Mouse (Mus musculus): ENCODE results near the gene Arhgap31. TPM values are rescaled to one million over a fixed set of nuclear protein-coding genes. Genes with fewer than 3 reads are reported as not detected.

Gene Arhgap31
- total RNA-seq, 1 experiment from 2014 or later, result 8.6 TPM

DNA sequence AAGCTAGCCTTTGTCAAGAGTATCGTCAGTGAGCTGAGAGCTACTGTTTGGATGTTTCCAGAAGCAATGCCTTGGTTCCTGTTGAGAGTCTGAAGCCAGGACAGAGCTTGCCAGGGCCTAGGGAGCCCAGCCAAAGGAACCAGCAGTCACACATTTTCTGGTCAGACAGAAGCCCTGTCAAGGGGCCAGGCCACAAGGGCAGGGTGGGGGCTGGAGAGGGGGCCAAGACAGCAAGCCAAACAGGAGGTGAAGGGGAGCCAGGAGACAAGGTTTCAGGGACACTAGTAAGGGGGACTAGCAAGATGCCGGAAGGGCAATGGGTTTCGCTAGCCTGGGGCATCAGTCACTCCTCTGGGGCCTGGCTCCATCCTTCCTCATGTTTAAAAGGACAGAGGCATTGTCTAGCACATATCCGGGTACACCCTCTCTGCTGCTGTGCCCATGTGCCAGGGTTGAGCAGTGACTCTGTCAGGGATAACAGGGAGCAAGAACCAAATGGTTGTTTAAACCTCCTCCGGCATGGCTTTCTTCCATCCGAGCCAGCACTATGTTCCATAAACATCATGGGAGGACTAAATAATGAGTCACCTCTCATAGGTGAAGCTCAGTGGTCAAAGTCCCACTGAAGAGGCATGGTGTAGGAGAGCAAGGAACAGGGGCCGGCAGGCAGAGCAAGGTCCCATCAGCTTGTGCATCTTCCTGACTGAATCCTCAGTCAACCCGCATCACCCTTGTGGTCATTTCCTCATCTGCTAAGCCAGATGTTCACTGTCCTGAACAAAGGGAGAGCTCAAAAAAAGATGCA is 44.0 kb downstream of the Arhgap31 start:
- no peak for ATAC-seq (replicated peaks; ENCODE audit: insufficient number of reproducible peaks, low FRiP score, low TSS enrichment, poor library complexity, severe bottlenecking)

DNA sequence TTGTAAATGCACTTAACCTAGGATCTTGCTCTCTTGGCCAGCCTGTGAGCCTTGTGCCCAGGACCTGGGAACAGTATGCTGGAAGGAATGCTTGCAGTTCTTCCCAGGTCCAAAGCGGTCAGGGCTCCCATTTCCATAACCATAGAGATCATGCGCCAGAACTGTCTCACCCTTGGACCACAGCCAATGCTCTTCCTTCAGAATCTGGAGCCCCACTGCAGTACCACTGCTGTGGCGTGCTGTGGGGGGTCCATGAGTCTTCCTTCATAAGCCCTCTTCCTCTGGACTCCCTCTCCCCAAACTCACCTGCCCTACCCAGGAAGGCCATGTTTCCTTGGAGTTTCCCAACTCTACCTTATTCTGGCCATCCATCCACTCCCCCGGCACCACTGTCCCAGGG is 46.6 kb downstream of the Arhgap31 start:
- no peak for ATAC-seq (replicated peaks; ENCODE audit: insufficient number of reproducible peaks, low FRiP score, low TSS enrichment, poor library complexity, severe bottlenecking)

GRCm38 (mm10) chr16:38666016-38666415 is 47.1 kb downstream of the Arhgap31 start:
- no peak for ATAC-seq (replicated peaks; ENCODE audit: insufficient number of reproducible peaks, low FRiP score, low TSS enrichment, poor library complexity, severe bottlenecking)

GRCm38 (mm10) chr16:38662575-38662974 is 50.5 kb downstream of the Arhgap31 start:
- ATAC-seq (replicated peaks; ENCODE audit: insufficient number of reproducible peaks, low FRiP score, low TSS enrichment, poor library complexity, severe bottlenecking), result no peak

- ATAC-seq (replicated peaks; ENCODE audit: insufficient number of reproducible peaks, low FRiP score, low TSS enrichment, poor library complexity, severe bottlenecking), result no peak
These were observed 58.8 kb downstream of the Arhgap31 start for GRCm38 (mm10) chr16:38654308-38654707.

GRCm38 (mm10) chr16:38653390-38653871 is 59.6 kb downstream of the Arhgap31 start:
- ATAC-seq (replicated peaks; ENCODE audit: insufficient number of reproducible peaks, low FRiP score, low TSS enrichment, poor library complexity, severe bottlenecking), result no peak

DNA sequence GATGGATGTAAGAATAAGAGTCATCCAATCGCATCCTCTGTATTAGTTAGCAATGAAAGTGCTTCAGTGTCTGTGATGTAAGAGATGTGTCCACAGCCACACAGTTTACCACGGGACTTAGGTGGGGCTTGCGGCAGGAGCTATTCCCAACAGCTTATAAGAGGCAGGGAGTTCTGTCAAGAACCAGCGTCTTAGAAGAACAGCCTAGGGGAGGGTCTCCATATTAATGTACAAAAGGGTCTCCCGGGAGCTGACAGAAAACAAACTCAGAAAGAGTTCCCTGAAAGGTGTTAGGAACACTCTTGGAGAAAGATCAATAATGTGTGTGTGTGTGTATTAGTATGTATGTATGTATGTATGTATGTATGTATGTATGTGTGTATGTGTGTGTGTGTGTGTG is 60.4 kb downstream of the Arhgap31 start:
- ATAC-seq (replicated peaks; ENCODE audit: insufficient number of reproducible peaks, low FRiP score, low TSS enrichment, poor library complexity, severe bottlenecking), result no peak

- no peak for ATAC-seq (replicated peaks; ENCODE audit: insufficient number of reproducible peaks, low FRiP score, low TSS enrichment, poor library complexity, severe bottlenecking)
These were observed 61.3 kb downstream of the Arhgap31 start for GRCm38 (mm10) chr16:38651721-38652231.

GRCm38 (mm10) chr16:38651306-38651705 is 61.8 kb downstream of the Arhgap31 start:
- no peak for ATAC-seq (replicated peaks; ENCODE audit: insufficient number of reproducible peaks, low FRiP score, low TSS enrichment, poor library complexity, severe bottlenecking)

DNA sequence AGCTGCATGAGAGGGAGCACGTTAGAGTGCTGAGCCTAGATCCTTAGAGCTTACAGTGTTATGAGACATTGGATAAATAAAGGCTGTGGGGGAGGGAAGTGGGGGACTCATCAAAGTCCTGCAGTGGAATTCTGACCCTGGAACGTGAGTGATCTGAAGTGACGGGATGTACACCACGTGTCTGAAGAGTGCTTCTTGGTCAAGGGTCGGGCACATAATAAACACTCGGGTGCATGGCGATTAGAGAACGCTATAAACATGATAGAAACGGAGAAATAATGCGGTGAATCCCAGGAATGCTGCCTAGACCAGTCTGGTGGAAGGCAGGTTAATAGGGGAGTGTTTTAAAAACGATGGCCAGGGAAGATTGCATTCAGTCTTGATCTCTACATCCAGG is 63.6 kb downstream of the Arhgap31 start:
- ATAC-seq (replicated peaks; ENCODE audit: insufficient number of reproducible peaks, low FRiP score, low TSS enrichment, poor library complexity, severe bottlenecking), result no peak

DNA sequence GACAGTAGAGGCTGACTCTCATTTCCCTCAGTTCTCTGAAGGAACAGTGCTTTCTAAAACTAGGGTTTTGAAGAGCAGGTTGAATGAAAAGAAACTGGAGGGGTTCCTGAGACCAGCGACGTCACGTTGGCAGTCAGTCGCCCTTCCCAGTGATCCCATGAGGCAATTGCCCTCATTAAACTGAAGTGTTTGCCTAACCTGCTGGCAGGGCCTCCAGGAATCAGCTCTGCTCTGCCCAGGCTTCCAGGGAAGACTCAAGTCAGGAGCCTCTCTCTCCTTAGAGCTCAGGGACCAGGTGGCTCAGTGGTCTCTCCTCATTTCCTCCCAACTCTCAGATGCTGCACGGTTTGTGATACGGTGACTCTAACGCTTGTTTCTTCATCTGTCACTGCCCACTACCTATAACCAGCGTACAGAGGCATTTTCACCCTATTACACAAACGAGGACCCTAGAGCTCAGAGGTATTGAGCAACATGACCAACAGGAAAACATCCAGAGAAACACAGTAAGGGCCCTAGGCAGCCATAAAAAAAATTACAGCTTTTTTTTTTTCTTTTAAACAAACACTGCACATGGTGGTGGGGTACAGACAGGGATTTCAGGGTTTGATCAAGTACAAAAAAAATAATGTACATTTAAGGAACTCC is 64.2 kb downstream of the Arhgap31 start:
- ATAC-seq (replicated peaks; ENCODE audit: insufficient number of reproducible peaks, low FRiP score, low TSS enrichment, poor library complexity, severe bottlenecking), result no peak

- ATAC-seq (replicated peaks; ENCODE audit: insufficient number of reproducible peaks, low FRiP score, low TSS enrichment, poor library complexity, severe bottlenecking), result no peak
These were observed 64.9 kb downstream of the Arhgap31 start for GRCm38 (mm10) chr16:38648155-38648554.

DNA sequence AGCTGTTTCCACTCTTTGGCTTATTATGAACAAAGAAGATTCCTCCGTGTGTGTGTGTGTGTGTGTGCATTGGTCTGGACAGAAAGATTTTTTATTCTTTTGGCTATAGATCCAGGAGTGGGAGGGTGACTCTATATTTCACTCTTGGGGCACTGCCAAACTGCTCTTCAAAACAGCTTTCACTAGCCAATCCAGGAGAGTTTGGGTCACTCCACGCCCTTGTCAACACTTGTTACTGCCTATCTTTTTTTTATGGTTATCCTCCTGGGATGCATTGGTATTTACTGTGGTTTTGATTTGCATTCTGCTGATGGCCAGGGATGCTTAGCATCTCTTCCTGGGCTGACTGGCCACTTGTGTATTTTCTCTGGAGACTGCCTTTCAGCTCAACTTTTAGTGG is 68.6 kb downstream of the Arhgap31 start:
- ATAC-seq (replicated peaks; ENCODE audit: insufficient number of reproducible peaks, low FRiP score, low TSS enrichment, poor library complexity, severe bottlenecking), result no peak

GRCm38 (mm10) chr16:38637085-38637484 is 76.0 kb downstream of the Arhgap31 start:
- no peak for ATAC-seq (replicated peaks; ENCODE audit: insufficient number of reproducible peaks, low FRiP score, low TSS enrichment, poor library complexity, severe bottlenecking)

- ATAC-seq (replicated peaks; ENCODE audit: insufficient number of reproducible peaks, low FRiP score, low TSS enrichment, poor library complexity, severe bottlenecking), result peak; percentile 59
These were observed 76.4 kb downstream of the Arhgap31 start for GRCm38 (mm10) chr16:38636682-38637081.

DNA sequence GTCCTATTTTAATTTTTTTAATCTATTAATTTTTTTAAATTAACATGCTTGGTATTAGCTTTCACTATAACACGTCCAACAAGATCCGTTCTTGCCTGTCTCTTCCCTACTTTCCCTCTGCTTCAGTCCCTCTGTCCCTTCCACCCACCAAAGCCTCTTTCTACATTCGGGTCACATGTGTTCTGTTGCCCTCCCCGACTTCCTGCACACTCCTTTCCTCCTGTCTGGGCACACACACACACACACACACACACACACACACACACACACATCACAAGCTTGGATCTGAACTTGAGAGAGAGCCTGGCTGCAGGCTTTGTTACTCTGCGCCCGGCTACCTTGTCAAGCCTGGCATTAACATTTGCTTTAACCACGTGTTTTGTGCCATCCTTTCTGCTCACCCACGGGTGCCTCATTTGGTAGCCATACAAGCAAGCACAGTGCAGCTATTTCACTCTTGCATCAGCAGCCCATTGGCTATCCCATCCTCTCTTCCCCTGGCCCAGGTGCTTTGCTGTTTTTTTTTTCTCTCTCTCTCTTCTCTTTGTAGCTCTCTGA is 77.2 kb downstream of the Arhgap31 start:
- no peak for ATAC-seq (replicated peaks; ENCODE audit: insufficient number of reproducible peaks, low FRiP score, low TSS enrichment, poor library complexity, severe bottlenecking)

- ATAC-seq (replicated peaks; ENCODE audit: insufficient number of reproducible peaks, low FRiP score, low TSS enrichment, poor library complexity, severe bottlenecking), result peak; percentile 83
These were observed 80.9 kb downstream of the Arhgap31 start for GRCm38 (mm10) chr16:38632147-38632546.

GRCm38 (mm10) chr16:38625811-38626369 is 87.2 kb downstream of the Arhgap31 start:
- ATAC-seq (replicated peaks; ENCODE audit: insufficient number of reproducible peaks, low FRiP score, low TSS enrichment, poor library complexity, severe bottlenecking), result no peak

DNA sequence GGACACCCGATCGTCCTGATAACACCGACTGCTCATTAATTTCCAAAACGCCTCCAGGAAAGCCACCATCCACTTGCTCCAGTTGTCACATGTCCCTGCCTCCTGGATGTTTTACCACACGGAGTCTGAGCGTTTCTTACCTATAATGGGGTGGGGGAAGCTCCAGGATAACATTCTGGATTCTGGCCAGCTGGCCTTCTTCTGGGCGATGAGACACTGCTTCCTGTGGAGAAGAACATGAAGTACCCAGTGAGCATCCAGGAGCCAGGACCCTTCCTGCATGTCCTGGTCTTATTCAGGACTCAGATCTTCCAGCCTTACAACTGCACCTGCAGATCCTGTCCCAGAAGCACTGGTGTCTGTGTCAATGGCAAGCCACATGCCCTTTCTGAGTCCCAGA is 87.7 kb downstream of the Arhgap31 start:
- ATAC-seq (replicated peaks; ENCODE audit: insufficient number of reproducible peaks, low FRiP score, low TSS enrichment, poor library complexity, severe bottlenecking), result no peak
